Mouse (Mus musculus) spleen, embryonic (tissue): ENCODE results near the gene Gtf3c1.

ENCODE experiments used
- CTCF ChIA-PET: fragments of 350-600 bp; sonication (Branson Sonifier 250); formaldehyde crosslinking; loops from one replicate; lab custom pipeline; 2022; lab: Charles Lee

Gene Gtf3c1

GRCm38 (mm10) chr7:125622741-125623685 is 84.6 kb downstream of the Gtf3c1 start:
- CTCF ChIA-PET = interaction anchor here (0.5 to 1.0 kb wide), 3 partner anchors 12 to 24 kb away, joined by 3 read pairs; no protein-coding TSS in a partner anchor

GRCm38 (mm10) chr7:125620077-125620476 is 87.5 kb downstream of the Gtf3c1 start:
- CTCF ChIA-PET = no interaction called here

GRCm38 (mm10) chr7:125618016-125618415 is 89.6 kb downstream of the Gtf3c1 start:
- CTCF ChIA-PET = interaction anchor here (1.5 kb wide), 1 partner anchor 10 kb away, joined by 3 read pairs; no protein-coding TSS in a partner anchor

GRCm38 (mm10) chr7:125615453-125615852 is 92.1 kb downstream of the Gtf3c1 start:
- CTCF ChIA-PET = no interaction called here

- CTCF ChIA-PET = no interaction called here
Observed at GRCm38 (mm10) chr7:125613579-125613978, 94.0 kb downstream of the Gtf3c1 start.

GRCm38 (mm10) chr7:125608183-125608688 is 99.3 kb downstream of the Gtf3c1 start:
- CTCF ChIA-PET = interaction anchor here (1.1 kb wide), 1 partner anchor 16 kb away, joined by 3 read pairs; no protein-coding TSS in a partner anchor

GRCm38 (mm10) chr7:125607384-125608182 is 100.0 kb downstream of the Gtf3c1 start:
- CTCF ChIA-PET = interaction anchor here (1.1 kb wide), 1 partner anchor 17 kb away, joined by 3 read pairs; no protein-coding TSS in a partner anchor

- CTCF ChIA-PET = interaction anchor here (0.6 kb wide), 2 partner anchors 30 to 31 kb away, joined by 3 read pairs; no protein-coding TSS in a partner anchor
Observed at GRCm38 (mm10) chr7:125606265-125607164, 101.1 kb downstream of the Gtf3c1 start.

GRCm38 (mm10) chr7:125605725-125606139 is 101.8 kb downstream of the Gtf3c1 start:
- CTCF ChIA-PET = interaction anchor here (0.6 kb wide), 1 partner anchor 32 kb away, joined by 3 read pairs; no protein-coding TSS in a partner anchor

- CTCF ChIA-PET = no interaction called here
Observed at GRCm38 (mm10) chr7:125604362-125605319, 102.9 kb downstream of the Gtf3c1 start.

GRCm38 (mm10) chr7:125603185-125603631 is 104.4 kb downstream of the Gtf3c1 start, which contains the start of gene Il21r:
Il21r (plus strand) TSS chr7:125603429.
- CTCF ChIA-PET = no interaction called here

GRCm38 (mm10) chr7:125601821-125602448 is 105.6 kb downstream of the Gtf3c1 start:
- CTCF ChIA-PET = interaction anchor here (1.0 kb wide), 1 partner anchor 28 kb away, joined by 4 read pairs; no protein-coding TSS in a partner anchor

- CTCF ChIA-PET = interaction anchor here (1.0 to 1.1 kb wide), 2 partner anchors 18 to 27 kb away, joined by 3 to 4 read pairs; no protein-coding TSS in a partner anchor
Observed at GRCm38 (mm10) chr7:125601280-125601670, 106.3 kb downstream of the Gtf3c1 start.

GRCm38 (mm10) chr7:125600612-125601279 is 106.8 kb downstream of the Gtf3c1 start:
- CTCF ChIA-PET = interaction anchor here (0.6 to 1.1 kb wide), 3 partner anchors 17 to 27 kb away, joined by 3 to 4 read pairs (median 3); no protein-coding TSS in a partner anchor

GRCm38 (mm10) chr7:125600136-125600535 is 107.4 kb downstream of the Gtf3c1 start:
- CTCF ChIA-PET = no interaction called here

GRCm38 (mm10) chr7:125599373-125599973 is 108.1 kb downstream of the Gtf3c1 start:
- CTCF ChIA-PET = interaction anchor here (0.7 to 2.0 kb wide), 2 partner anchors 17 to 39 kb away, joined by 6 to 10 read pairs; no protein-coding TSS in a partner anchor
